Mouse (Mus musculus) kidney, postnatal 10 days (tissue): ENCODE measurements at regions not wholly inside any gene's neighbourhood (a gene's known extent, or its start where the extent isn't known, plus 50 kb on each side); places are given as distances from the start of the nearest gene placed in this dataset.
A peak's percentile ranks its signal among the peaks of the same experiment; 100 is the strongest.

ENCODE experiments used
- DNase-seq: peaks from one replicate; pipeline ENCODE4 v3.0.0; 2021; ENCODE audit warnings: mixed read lengths

DNA sequence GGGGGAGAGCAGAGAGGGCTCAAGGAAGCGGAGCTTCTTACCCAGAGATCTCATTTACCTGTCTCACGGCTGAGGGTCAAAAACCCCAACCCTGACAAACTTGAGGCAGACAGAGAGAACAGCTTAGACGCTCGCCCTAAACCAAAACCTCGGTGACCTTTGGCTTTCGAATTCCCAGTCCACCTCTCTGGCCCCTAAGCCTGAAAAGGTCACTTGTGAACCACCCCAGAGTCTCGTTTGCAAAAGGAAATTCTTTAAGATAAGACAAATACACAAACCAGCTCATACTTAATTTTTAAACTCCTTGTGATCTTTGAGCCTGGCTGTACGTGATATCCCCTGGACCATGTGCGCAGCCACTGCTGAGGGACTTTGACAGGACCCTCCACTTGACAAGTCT, 250.2 kb upstream of the Dio3 start:
- DNase-seq, result no peak

- DNase-seq, result peak; percentile 42
These were observed 247.5 kb upstream of the Dio3 start for GRCm38 (mm10) chr12:110031326-110031725.

DNA sequence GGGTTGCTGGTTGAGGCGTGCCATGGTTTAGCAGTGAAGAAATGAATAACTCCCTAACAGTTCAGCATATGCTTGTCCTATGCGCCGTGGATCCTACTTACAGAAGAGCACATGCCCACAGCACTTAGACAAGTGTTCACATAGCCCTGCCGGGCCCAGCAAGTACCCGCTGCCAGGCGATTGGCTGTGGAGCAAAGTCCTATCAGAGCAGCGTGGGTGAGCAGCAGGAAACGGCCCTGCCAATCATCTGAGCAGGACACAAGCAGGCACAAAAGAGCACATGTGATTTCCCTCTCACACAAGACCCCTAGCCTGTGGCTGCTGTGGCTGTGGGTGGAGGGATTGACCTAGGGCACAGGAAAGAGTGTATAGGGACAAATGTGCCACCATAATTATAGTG, 243.7 kb upstream of the Dio3 start:
- no peak for DNase-seq

- no peak for DNase-seq
These were observed 238.2 kb upstream of the Dio3 start for GRCm38 (mm10) chr12:110040682-110041081.

DNA sequence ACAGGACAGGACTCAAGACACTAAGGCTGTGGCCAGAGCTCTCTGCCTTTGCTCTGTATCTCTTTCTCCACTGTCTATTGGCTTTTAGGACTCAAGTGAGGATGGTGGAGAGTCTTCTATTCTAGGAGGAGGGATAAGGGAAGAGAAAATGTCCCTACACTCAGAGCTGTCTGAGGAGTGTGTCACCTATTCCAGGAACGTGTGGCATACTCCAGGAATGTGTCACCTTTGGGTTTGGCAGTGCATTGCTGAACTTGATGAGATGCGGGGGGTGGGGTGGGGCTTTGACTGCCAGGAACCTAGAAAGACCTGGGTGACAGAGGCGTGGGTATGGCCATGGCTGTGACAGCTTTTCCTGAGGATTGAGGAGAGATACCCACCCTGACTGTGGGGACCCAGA, 237.1 kb upstream of the Dio3 start:
- DNase-seq, result no peak

DNA sequence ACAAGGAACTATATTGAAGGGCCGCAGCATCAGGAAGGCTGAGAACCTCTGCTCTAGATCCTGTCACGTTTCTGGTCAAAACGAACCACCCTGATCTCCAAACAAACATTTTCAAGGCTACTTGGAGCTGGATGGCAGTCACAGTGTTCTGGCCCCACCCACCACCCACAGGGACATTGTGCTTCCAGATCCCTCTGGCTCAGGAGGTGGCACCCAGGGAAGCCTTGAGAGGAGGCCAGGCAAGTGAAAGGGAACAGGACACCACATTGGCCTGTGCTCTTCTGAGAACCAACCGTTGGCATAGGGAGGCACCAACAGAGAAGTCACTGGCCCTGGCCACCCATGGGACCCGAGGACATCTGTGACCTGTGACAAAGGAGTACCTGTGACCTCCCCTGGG, 234.6 kb upstream of the Dio3 start:
- no peak for DNase-seq

DNA sequence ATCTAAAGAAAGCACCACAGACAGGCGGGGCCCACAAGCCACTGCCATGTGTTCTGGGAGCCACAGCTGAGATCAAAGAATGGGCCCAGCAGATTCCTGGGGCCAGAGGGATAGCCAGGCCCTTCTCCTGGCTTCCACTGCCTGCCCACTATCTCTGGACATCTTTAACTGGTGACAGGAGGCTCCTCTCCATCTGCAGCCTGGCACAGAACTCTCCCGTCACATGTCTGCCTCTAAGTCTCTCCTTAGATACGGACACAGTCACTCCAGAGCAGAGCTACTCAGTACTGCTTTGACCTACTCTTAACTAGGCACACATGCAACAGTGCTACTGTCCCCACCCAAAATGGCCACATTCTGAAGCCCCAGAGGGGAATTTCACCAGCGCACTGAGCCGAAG, 234.1 kb upstream of the Dio3 start:
- no peak for DNase-seq

GRCm38 (mm10) chr12:110045770-110046330, 233.0 kb upstream of the Dio3 start:
- no peak for DNase-seq

GRCm38 (mm10) chr12:110046613-110047012, 232.3 kb upstream of the Dio3 start:
- no peak for DNase-seq

DNA sequence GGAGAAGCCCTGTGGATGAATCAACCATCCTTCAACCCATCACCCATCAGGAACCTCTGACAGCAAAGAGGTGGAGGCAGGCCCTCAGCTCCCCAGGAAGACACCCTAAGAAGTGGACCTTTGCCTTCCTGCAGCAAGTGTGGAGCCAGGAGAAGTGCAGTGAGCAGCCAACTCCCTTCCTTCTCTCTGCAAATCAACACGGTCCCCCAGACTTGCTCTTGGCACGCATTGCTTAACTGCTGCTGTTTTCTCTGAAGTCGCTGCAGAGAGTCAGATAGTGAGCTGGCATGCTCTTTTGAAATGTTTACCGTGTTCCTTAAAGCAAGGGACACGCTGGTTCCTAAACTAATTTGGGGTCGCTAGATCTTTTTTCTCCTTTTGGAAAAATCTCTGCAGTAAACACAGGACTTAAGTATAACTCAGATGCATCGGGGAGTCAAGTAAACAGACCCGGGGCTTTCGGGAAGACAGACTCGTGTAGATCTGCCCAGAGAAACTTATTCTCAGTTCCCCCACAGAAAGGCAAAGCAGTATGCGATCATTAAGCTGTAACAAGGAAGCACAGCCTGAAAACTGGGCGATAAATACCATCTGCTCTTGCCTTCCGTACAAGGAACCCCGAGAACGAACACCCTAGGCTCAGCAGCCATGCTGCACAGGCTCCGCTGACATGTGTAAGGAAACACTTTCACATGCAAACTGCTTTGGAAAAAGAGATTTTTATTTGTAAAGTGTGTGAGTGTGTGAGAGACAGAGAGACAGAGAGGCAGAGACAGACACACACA, 231.2 kb upstream of the Dio3 start:
- DNase-seq, result no peak

GRCm38 (mm10) chr12:110049154-110049736, 229.6 kb upstream of the Dio3 start:
- peak; percentile 30 for DNase-seq

- no peak for DNase-seq
These were observed 219.5 kb upstream of the Dio3 start for GRCm38 (mm10) chr12:110059321-110059720.

GRCm38 (mm10) chr12:110061961-110062360, 216.9 kb upstream of the Dio3 start:
- no peak for DNase-seq

DNA sequence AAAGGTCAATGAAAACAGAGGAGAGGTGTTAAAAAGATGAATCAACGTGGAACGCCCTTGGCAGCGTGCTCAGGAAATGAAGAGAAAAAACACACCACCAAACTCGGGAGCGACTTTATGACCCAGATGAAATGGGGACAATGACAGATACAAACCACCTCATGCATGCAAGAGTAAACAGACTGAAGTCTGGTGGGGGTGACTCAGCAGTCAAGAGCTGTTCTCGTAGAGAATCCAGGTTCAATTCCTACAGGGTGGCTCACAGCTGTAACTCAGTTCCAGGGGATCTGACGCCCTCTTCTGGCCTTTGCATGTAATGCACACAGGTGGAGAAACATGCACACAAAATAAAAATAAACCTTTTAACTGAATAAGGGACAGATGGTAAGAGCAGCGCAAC, 215.9 kb upstream of the Dio3 start:
- no peak for DNase-seq

- no peak for DNase-seq
These were observed 212.4 kb upstream of the Dio3 start for GRCm38 (mm10) chr12:110066361-110066885.

DNA sequence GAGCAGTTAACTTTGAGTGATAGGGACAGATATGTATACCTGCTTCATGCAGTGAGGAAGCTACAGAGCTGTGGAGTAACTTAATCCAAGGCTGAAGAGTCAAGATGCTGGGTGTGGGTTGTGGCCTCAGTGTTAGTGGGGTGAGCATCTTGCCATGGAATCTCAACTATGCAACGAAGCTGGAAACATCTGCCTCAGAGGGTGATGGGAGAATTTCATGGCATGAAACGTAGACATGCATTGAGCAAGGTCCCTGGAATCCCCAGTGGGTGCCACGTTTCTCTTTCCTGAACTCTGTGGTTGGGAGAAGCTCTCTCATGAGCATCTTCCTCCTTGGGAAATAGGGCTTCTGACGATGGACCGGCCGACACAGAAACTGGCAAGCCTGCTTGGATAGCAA, 208.4 kb upstream of the Dio3 start:
- DNase-seq, result no peak

DNA sequence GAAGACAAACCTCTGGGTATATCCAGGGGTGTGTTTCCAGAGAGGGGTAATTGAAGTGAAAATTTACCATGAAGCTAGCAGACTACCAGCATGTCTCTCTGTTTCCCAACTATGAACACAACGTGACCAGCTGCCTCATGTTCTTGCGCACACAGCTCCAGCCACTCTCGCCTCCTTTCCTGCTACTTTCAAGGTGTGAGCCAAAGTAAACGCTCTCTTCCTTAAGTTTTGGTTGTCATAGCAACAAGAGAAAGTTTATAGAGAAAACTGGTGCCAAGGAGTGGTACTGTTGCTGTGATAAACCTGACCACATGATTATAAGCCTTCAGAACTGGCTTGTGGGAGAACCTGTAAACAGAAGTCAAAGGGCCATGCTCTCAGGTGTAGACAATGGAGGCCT, 207.0 kb upstream of the Dio3 start:
- no peak for DNase-seq

GRCm38 (mm10) chr12:110074921-110075320, 203.9 kb upstream of the Dio3 start:
- DNase-seq, result no peak

- peak; percentile 61 for DNase-seq
These were observed 201.5 kb upstream of the Dio3 start for GRCm38 (mm10) chr12:110077211-110077884.

GRCm38 (mm10) chr12:110078081-110078505, 200.8 kb upstream of the Dio3 start:
- peak; percentile 80 for DNase-seq

DNA sequence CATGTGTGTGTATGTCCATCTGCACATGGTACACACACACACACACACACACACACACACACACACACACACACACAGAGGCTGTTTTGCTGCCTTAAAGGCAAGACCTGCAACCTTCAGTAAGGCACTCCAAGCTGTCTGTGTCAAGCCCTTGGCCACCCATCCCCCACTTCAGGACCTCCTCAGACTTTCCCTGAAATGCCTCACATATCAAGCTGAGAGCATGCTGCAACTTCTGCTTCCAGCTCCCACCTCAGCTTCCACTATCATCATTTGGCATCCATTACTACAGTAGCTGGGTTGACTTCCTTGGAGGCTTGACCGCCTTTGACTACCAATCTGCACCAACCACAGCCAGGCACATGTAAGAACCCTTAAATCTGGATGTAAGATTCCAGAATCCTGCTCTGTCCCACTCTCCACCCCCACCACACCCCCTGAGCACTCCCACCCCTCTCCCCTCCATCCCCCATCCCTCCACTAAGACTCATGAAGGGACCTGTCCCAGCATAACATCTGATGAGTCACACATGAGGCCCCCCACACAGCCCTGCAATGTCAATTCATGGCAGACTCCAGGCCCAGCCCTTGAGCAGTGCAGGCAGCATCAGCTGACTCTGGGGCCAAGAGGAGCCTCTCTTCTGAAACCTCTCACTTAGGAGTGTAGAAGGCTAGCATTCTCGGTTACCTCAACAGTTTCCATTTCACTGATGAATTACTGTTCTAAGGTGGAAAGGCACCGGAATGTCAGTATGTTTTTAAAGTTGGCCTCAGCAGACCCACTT, 196.8 kb upstream of the Dio3 start:
- DNase-seq, result no peak

- DNase-seq, result peak; percentile 75
These were observed 195.9 kb upstream of the Dio3 start for GRCm38 (mm10) chr12:110082921-110083320.

DNA sequence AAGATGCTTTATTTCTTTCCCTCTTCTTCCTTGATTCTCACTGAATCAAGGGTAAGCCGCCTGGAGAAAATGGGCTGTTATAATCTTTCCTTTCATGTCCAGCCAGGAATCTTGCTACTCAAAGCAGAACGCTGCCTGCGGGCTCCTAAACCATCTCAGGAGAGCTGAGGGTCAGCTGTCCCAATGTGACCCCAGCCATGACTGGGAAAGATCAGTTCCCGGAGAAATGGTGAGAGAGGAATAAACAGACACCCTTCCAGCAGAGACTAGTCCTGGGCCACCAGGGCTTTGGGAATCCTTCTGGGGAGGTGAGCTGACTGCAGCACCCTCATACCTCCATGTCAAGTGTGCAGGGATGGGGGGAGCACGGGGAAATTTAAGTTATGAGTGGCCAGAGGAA, 195.4 kb upstream of the Dio3 start:
- DNase-seq, result no peak
